Mouse (Mus musculus) kidney, postnatal 0 days (tissue): ENCODE results near the gene Fam78b. TPM values are rescaled to one million over a fixed set of nuclear protein-coding genes. Genes with fewer than 3 reads are reported as not detected.

Experiments used
- ATAC-seq: fragments of 200-750 bp; cut with Nextera tagmentation; replicated peaks from 2 replicates; pipeline ENCODE4 v1.8.0; 2017; ENCODE audit warnings: low read depth, moderate number of reproducible peaks, moderate TSS enrichment, moderate library complexity; ENCODE audit not compliant: low FRiP score
- DNase-seq: peaks from one replicate; pipeline ENCODE4 v3.0.0-alpha.2; 2016; ENCODE audit warnings: low spot score
- H3K27ac ChIP-seq: fragments of 300-500 bp; sonication (generic); 2 replicates; pipeline ENCODE4 v1.5.1; 2014; ENCODE audit warnings: mild to moderate bottlenecking
- H3K27me3 ChIP-seq: fragments of 300-500 bp; sonication (generic); 2 replicates; pipeline ENCODE4 v1.6.1; 2014; ENCODE audit warnings: low read length, mixed read lengths; ENCODE audit not compliant: insufficient read depth
- H3K36me3 ChIP-seq: fragments of 300-500 bp; sonication (generic); 2 replicates; pipeline ENCODE4 v1.6.1; 2014; ENCODE audit warnings: low read length, mixed read lengths; ENCODE audit not compliant: insufficient read depth
- H3K4me1 ChIP-seq: fragments of 300-500 bp; sonication (generic); replicated peaks from 2 replicates; pipeline ENCODE4 v1.6.1; 2014; ENCODE audit warnings: antibody characterized with exemption, low read length, mixed read lengths; ENCODE audit not compliant: insufficient read depth
- H3K4me2 ChIP-seq: fragments of 300-500 bp; sonication (generic); 2 replicates; pipeline ENCODE4 v1.6.1; 2014; ENCODE audit warnings: mild to moderate bottlenecking, low read length, moderate library complexity, mixed read lengths
- H3K4me3 ChIP-seq: fragments of 300-500 bp; sonication (generic); replicated peaks from 2 replicates; pipeline ENCODE4 v1.5.1; 2014; ENCODE audit warnings: low read depth, low read length
- H3K9ac ChIP-seq: fragments of 300-500 bp; sonication (generic); 2 replicates; pipeline ENCODE4 v1.6.1; 2014; ENCODE audit warnings: low read depth, low read length
- H3K9me3 ChIP-seq: fragments of 300-500 bp; sonication (generic); replicated peaks from 2 replicates; pipeline ENCODE4 v1.6.1; 2016; ENCODE audit warnings: low read length, inconsistent platforms, mixed read lengths
- CTCF ChIP-seq: IDR thresholded peaks from 2 replicates; pipeline ENCODE4 v1.5.1; 2016; ENCODE audit warnings: antibody characterized with exemption, low read depth, mild to moderate bottlenecking, moderate library complexity
- WGBS: fragments of 180-500 bp; shearing (Covaris S2); extraction: QIAGEN DNeasy Blood & Tissue Kit; methylation state at CpG from one replicate; pipeline ENCODE4 v1.1.7; 2014; 5-methylcytosine and 5-hydroxymethylcytosine counted together
- polyA plus RNA-seq: library from polyadenylated mRNA; unstranded; fragments of >200 nt; fragmentation: Nextera tagmentation; extraction: Ambion mirVana; gene quantifications from 2 replicates; pipeline ENCODE4 v1.2.1, GENCODE M21; 2015

The Fam78b gene
- polyA plus RNA-seq, 1 experiment from 2014 or later, result 1.0 TPM

GRCm38 (mm10) chr1:167108973-167109509 is 107.8 kb downstream of the Fam78b start:
- no peak for DNase-seq
- H3K9ac ChIP-seq, result no peak overlapping the region
- no peaks in the 10 kb centered on the region for H3K4me1 ChIP-seq
- no peaks in the 10 kb centered on the region for H3K36me3 ChIP-seq
- no peak overlapping the region for H3K27ac ChIP-seq
- no peak for ATAC-seq
- no peaks in the 10 kb centered on the region for H3K27me3 ChIP-seq
- H3K4me3 ChIP-seq, result no peak overlapping the region
- H3K9me3 ChIP-seq, result no peaks in the 10 kb centered on the region
- 79% methylated on average over 8 of the region's 8 CpGs for WGBS
- H3K4me2 ChIP-seq, result no peak overlapping the region
- no peak for TF ChIP-seq CTCF

DNA sequence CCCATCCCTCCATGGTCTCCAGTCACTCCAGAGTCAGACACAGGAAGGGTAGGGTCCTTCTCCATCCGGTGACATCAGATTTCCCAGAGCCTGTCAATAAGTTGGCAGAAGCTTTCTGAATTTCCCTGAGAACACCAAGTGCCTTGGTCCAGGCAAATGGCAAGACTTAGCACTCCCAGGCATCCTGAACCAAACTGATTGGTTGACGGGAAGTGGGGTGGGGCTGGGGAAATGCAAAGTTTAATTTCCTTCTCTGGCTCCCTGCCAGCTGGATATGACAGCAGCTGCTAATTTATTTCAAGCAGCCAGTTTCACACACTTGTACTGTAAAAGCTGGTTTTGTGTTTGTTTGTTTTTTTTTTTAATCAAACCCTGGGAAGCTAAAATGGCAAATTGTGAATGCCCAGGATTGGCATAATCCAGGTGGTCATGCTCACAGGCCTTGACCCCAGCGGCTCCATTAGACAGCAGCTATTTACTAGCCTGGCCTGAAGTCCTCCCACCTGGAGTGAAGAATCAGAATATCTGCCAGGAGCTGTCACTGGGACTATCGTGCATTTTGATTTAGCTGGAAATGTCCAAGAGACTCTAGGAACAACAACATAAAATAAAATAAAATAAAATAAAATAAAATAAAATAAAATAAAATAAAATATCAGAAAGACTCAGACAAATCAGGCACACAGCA is 113.3 kb downstream of the Fam78b start:
- H3K4me1 ChIP-seq, result no peaks in the 10 kb centered on the region
- H3K9me3 ChIP-seq, result no peaks in the 10 kb centered on the region
- H3K4me2 ChIP-seq, result no peak overlapping the region
- TF ChIP-seq CTCF, result no peak
- H3K27me3 ChIP-seq, result no peaks in the 10 kb centered on the region
- H3K36me3 ChIP-seq, result no peaks in the 10 kb centered on the region
- H3K9ac ChIP-seq, result no peak overlapping the region
- no peak overlapping the region for H3K4me3 ChIP-seq
- no peak for ATAC-seq
- H3K27ac ChIP-seq, result no peak overlapping the region
- WGBS, result 56% methylated on average over 4 of the region's 4 CpGs
- no peak for DNase-seq

- Histone ChIP-seq H3K27ac (no peak overlapping the region), H3K4me1 (no peaks in the 10 kb centered on the region), H3K9me3 (no peaks in the 10 kb centered on the region), H3K4me3 (no peak overlapping the region), H3K36me3 (no peaks in the 10 kb centered on the region), H3K9ac (no peak overlapping the region), H3K27me3 (no peaks in the 10 kb centered on the region), H3K4me2 (no peak overlapping the region)
- ATAC-seq (no peak), DNase-seq (no peak)
- 34% methylated on average over 4 of the region's 4 CpGs for WGBS
- TF ChIP-seq CTCF, result no peak
Observed at GRCm38 (mm10) chr1:167115121-167115520, 113.9 kb downstream of the Fam78b start.

DNA sequence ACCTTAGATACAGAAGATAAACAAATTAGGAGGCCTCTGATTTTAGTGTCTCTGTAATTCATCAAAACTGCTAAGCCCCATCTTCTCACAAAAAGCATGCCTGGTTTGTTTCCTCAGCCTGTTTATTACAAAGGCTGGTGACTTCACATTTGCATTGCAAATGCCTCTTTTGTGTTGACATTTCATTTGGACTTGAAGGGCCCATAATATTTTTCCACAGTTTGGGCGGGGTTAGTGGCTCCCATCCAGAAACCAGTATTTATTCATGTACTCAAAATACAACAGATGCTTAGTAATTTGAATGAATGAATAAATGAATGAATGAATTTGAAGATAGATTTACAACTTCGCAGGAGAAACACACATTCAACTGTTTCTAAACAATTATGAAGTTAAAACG is 115.5 kb downstream of the Fam78b start:
- WGBS, result 79% methylated on average over 3 of the region's 3 CpGs

GRCm38 (mm10) chr1:167118971-167119370 is 117.8 kb downstream of the Fam78b start:
- Histone ChIP-seq H3K4me1 (no peaks in the 10 kb centered on the region), H3K27ac (no peak overlapping the region), H3K27me3 (no peaks in the 10 kb centered on the region), H3K9me3 (no peaks in the 10 kb centered on the region), H3K4me2 (no peak overlapping the region), H3K36me3 (no peaks in the 10 kb centered on the region), H3K9ac (no peak overlapping the region), H3K4me3 (no peak overlapping the region)
- WGBS, result 56% methylated on average over 7 of the region's 7 CpGs
- ATAC-seq, result no peak
- TF ChIP-seq CTCF, result no peak
- DNase-seq, result no peak

More for the DNA sequence above, 115.5 kb downstream of the Fam78b start:
- no peaks in the 10 kb centered on the region for H3K27me3 ChIP-seq
- no peak for DNase-seq
- H3K9me3 ChIP-seq, result no peaks in the 10 kb centered on the region
- H3K27ac ChIP-seq, result no peak overlapping the region
- H3K9ac ChIP-seq, result no peak overlapping the region
- no peaks in the 10 kb centered on the region for H3K4me1 ChIP-seq
- no peak overlapping the region for H3K4me3 ChIP-seq
- no peak for ATAC-seq
- no peak for TF ChIP-seq CTCF
- no peaks in the 10 kb centered on the region for H3K36me3 ChIP-seq
- no peak overlapping the region for H3K4me2 ChIP-seq

DNA sequence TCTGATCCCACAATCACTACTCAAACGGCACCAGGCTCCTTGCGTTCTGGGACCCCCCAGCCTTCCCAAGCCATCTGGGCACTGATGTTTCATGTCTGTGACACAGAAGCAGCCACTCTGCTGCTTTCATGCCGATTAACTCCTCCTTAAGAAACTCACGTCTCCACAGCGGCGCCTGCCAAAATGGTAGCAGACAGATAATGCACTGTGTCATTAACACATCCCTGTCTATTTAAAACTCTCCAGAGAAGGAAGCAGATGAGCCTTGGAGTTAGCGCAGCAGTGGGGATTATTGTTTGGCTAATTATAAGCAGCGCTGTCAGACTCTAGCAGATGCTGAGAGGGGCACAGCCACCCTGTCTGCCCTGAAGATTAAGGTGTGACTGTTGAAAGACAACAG is 118.2 kb downstream of the Fam78b start:
- ATAC-seq (no peak), DNase-seq (no peak)
- H3K4me1 ChIP-seq, result no peaks in the 10 kb centered on the region
- no peak overlapping the region for H3K4me2 ChIP-seq
- no peaks in the 10 kb centered on the region for H3K36me3 ChIP-seq
- H3K27ac ChIP-seq, result no peak overlapping the region
- no peaks in the 10 kb centered on the region for H3K9me3 ChIP-seq
- H3K27me3 ChIP-seq, result no peaks in the 10 kb centered on the region
- WGBS, result 70% methylated on average over 8 of the region's 8 CpGs
- H3K9ac ChIP-seq, result no peak overlapping the region
- TF ChIP-seq CTCF, result no peak
- H3K4me3 ChIP-seq, result no peak overlapping the region
